Mouse (Mus musculus): ENCODE measurements around the gene Wwc1.
"Not testable (repeated sequence)": the region's sequence is repeated elsewhere in the genome, so short reads cannot be mapped to it uniquely, and the experiment has no call there.

Gene Wwc1

DNA sequence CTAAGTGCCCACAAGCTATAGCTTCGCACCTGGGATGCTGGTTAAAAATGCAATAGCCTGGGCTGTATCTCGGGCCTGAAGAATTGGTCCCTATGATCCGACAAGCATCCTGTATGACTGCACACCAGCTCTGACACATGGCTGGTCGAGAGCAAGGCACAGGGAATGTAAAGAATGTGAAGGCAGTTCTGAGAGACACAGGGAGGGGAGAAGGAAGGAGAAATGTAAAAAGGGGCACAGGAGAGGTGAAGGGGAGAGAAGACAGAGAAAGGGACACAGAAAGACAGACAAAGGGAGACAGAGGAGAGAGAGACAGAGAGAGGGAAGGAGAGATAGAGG is 101.8 kb downstream of the Wwc1 start:
- no peak for DNase-seq (ENCODE audit: low spot score in 2 of 2)

DNA sequence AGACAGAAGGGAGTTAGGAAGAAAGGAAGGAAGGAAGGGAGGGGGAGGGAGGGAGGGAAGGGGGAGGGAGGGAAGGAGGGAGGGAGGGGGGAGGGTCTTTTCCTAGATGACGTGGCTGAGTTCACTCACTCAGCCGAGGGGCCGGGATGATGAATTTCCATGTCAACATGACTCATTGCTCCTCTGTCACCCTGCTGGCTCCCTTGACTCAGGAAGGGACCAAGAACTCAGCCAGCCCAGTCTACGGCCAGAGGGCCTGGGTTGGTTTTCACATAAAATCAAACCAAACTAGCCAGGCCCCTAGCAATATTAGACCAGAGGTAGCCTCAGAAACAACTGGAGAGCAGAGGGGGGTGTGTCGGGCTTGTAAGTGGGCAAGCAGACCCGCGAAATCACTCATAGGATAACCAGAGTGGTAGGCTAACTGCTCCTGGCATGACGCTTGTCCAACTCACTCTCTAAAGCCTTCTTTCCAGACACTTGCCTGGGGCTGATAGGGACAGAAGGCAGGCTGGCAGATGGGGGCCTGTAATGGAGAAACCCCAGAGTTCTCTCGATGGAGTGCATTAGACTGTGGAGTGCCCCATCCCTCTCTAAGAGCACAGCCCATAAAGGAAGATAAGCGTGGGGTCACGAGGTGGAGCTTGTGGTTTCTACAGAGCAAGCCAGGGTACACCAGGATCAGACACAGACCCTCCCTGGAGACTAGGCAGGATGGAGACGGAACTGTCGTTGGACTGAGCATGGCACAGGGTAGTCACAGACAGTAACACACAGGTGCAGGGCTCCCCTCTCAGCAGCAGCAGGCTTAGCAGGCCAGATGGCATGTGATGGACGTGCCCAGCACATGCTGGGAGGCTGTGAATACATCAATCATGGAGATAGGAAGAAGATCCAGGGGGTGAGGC is 102.4 kb downstream of the Wwc1 start:
- DNase-seq (ENCODE audit: low spot score in 2 of 2): no peak

DNA sequence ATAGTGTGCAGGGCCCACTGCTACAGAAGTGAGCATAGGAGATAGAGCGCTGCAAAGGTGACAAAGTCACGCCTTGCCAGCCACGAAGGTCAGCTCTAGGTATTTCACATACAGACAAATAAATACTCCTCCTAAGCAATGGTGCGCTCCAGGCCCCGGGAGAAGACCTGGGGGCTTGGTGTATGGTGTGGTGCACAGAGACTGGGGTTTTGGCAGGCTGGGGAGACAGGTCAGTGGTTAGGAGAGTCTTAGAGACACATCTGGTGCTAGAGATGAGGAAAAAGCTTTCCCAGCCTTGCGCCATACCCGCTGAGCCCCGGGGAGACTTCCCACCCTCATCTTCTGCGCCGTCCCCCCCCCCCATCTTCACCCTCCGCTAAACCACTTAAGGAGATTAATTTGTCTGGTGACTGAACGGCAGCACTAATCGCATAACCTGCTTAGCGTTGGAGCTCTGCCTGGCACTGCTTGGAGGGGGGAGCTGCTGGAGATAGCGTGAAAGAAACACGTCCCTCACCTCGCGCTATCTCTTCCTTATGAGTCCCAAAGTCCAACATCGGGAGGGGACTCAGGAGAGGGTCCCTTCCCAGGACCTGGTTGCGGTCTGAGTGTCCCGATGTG is 106.6 kb downstream of the Wwc1 start:
- DNase-seq (ENCODE audit: low spot score in 2 of 2): no peak

DNA sequence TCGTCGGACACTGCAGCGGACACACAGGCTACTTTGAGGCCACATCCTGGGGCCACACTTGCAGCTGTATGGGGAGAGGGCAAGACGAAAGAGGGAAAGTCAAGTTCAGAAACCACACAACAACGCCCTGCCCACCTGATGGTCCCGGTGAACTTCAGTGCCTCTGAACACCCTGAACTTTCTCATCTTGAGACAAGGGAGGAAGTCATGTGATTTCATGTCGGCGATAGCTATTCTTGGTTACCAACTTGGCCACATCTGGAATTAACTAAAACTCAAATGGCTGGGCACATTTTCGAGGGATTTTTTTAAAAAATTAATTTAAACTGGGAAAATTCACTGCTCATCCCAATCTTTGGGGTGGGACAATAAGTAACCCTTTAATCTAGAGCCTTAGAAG is 109.4 kb downstream of the Wwc1 start:
- no peak for DNase-seq (ENCODE audit: low spot score in 2 of 2)

DNA sequence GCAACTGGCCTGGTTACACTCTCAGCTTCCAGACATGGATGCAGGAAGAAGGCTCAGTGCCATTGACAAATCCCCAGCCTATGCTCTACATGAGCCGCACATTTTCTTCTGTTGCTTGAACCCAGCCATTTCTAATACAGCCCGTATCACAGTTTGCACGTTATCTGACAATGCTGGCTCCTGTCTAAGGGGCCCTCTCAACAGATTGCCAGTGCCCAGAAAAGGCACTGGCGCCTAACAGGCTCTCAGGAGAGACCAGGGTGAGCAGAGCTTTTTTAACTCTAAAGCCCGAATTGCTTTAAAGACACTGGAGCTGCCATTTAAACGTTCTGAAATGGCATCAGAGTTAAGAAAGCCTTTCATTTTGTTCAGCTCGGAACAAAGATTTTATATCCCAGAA is 114.2 kb downstream of the Wwc1 start:
- DNase-seq (ENCODE audit: low spot score in 2 of 2): no peak

DNA sequence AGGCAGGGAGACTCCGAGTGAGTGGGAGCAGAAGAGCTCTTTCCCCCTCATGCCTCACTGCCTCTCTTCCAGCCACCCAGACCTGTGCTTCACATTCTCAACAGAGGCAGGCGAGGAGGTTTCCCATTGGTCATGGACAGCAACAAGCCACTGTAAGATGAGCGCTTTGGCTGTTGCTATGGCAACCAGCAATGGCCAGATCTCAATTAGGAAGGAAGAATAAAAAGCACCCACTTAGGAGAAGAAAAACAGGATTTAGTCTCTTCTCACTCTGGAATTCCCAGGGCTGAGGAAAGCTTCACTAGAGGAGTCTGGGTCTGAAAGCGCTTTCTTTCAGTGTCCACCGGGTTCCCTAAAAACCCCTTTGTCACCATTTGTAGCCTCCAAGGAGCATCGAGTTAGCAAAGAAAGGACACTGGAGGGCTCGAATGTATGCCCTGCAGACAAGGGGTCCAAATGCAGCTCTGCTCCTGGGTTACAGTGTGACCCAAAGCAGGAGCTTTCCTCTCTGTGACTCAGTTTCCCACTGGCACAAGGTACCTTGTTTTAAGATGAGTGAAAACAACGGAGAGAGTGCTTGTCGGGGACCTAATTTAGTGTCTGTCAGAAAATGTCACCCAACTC is 115.2 kb downstream of the Wwc1 start:
- DNase-seq (ENCODE audit: low spot score in 2 of 2): peak; percentile 90 to 95

DNA sequence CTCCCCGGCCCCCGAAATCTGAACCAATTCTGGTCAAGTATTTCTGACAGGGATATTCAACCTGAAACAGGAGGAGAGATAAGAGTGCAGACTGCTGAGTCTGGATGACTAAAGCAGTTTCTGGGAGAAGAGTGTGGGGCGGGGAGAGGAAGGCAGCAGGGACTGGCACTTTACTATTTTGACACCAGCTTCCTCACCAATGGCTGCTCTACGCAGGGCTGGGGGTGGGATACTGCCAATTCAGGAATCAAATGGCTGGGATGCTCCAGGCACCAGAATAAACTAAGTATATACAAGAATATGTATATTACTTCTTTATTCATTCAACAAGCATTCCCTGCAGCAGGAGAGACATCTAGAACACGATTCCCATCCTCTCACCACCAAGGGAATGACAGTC is 116.7 kb downstream of the Wwc1 start:
- DNase-seq (ENCODE audit: low spot score in 2 of 2): peak; percentile 46 to 65

DNA sequence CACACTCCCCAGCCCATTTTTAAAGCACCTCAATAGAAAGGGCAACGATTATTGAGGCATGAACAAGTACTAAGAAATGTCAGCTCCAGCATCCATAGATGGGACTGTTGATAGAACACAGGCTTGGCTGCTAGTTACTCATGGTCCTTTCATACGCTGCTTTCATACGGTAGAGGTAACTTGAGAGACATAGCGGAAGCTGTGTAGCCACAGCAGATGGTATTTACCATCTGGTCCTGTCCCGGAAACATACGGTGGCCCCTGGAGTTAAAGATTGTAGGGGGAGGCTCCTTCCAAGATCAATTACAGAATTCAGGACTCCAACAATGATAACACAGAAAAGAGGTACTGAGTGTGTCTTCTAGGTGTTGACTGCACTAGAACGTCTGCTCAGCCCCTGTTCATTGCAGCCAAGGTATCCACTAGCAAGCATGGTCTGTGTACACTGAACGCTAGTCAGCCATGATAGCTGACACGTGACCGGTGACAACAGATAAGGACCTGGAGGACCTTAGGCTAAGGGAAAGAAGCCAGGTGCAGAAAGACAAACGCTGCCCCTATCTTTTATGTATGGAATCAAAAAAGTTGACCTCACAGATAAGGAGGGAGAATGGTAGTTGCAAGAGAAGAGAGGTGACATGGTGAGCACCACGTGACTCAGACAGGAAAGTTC is 122.8 kb downstream of the Wwc1 start:
- no peak for DNase-seq (ENCODE audit: low spot score in 2 of 2)

DNA sequence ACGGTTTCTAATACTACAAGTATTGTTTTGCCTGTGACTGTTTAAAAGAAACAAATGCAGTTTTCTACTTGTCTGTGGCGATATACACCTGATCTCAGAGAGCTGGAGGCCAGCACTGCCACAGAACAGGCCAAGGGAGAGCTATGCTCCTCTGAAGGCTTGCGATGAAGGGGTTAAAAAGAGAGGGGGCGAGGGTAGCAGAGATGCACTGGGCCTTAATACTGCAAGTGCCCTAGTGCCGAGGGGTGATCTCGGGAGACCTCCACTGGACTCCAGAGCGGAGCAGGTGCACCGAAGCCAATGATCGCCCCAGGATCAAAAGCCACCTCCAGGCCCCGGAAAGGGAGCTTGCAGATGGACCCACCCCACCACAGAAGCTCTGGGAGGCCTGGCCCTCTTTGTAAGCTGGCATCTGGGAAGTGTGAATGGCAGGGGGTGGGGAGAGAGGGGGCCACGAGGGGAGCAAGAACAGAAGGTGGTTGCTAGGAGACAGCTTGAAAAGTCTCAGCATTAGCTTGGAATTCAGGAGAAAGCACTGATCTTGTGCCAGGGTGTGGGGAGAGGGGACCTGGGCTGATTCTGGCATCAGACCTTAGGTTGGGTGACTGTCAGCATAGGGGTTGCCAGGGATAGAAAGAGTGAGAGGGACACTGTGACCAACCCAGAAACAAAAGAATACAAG is 123.8 kb downstream of the Wwc1 start:
- DNase-seq (ENCODE audit: low spot score in 2 of 2): peak; percentile 81 to 89

DNA sequence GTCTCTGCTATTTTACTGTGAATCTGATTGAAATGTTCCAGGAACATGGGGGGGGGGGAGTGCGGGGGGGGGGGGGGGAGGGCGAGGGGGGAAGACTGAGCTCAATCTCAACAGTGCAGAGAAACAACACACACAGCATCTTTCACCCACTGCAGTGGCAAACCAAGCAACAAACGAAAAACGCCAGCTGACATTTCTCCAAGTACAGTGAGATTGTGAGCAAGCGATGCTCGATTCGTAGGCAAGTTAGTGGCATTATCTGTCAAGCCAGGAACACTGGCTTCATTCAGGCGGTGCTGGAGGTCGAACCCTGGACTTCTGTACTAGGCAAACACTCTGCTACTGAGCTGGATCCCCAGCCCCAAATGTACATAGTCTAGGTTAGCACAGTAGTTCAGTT is 124.8 kb downstream of the Wwc1 start:
- no peak for DNase-seq (ENCODE audit: low spot score in 2 of 2)

DNA sequence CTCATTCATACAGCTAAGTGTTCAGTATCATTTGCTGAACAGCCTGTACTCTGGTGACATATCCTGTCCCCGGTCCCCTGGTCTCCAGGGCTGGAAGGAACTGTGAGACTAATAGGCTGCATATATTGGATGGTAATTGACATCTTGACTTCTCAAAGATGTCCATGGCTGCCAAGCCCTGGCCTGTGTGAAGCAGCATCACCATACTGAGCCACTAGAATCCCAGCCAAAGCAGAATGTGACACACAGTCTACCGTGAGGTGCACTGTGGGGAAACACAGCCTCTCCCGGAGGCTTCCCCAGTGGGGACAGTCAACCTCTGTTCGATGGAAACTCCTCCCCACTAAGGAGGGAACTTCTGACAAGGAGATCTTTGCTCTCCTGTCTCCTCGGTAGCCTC is 125.4 kb downstream of the Wwc1 start:
- no peak for DNase-seq (ENCODE audit: low spot score in 2 of 2)

DNA sequence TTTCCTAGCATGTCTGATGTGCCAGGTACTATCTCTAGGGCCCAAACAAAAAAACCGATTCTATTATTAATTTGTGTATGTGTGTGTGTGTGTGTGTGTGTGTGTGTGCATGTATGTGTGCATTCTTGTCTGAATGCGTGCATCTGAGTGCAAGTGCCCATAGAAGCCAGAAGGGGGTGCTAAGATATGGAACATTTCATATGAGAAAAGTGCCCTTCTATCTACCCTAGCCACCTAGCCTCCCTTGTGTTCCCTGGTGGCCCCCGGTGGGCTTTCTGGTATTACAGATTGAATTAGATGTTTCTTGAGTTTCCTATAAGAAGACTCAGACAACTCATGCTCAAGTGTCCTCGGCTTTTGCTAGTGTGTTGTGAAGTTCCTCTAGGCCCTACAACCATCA is 126.7 kb downstream of the Wwc1 start:
- DNase-seq (ENCODE audit: low spot score in 2 of 2): no peak

DNA sequence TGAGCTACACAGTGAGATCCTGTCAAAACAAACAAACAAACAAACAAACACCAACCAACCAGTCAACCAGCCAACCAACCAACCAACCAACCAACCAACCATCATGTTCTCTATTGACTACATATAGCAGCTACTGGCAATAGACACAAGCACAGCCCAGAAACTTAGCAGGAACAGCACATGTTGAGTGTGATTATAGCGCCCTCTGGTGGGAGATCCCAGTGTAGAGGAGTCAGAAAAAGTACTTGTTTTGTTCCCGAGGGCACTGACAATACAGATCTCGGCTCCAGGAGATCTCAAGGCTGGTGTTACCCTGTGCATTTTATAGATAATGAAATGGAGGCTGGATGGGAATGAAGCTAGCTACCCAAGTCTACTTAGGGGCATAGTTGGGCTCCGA is 127.6 kb downstream of the Wwc1 start:
- DNase-seq (ENCODE audit: low spot score in 2 of 2): no peak

DNA sequence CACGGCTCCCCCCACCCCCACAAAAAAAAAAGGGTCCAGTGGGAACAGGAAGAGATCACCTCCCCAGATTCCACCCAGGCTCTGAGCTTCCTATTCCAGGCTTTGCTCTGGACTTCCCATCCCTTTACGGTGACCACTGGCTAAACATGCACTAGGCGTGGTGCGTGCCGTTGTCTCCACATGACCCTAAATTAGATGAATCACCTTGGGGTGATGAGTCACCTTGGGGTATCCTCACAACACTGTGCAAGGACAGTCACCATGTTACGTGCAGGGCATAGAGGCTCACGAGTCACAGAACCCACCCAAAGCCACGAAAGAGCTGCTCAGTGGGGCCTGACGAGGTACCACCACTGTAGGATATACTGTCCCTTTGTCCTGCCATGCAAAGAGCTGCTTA is 136.0 kb downstream of the Wwc1 start:
- DNase-seq (ENCODE audit: low spot score in 2 of 2): no peak

DNA sequence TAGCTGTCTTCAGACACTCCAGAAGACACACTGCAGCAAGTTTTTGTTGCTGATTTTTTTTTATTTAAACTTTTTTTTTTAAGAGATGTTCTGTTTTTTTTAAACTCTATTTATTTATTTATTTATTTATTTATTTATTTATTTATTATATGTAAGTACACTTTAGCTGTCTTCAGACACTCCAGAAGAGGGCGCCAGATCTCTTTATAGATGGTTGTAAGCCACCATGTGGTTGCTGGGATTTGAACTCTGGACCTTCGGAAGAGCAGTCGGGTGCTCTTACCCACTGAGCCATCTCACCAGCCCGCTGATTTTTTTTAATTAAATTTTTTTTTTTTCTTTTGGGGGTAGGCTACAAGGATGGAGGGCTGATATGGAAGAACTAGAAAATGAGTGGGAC is 137.8 kb downstream of the Wwc1 start:
- DNase-seq (ENCODE audit: low spot score in 2 of 2): not testable (repeated sequence)

DNA sequence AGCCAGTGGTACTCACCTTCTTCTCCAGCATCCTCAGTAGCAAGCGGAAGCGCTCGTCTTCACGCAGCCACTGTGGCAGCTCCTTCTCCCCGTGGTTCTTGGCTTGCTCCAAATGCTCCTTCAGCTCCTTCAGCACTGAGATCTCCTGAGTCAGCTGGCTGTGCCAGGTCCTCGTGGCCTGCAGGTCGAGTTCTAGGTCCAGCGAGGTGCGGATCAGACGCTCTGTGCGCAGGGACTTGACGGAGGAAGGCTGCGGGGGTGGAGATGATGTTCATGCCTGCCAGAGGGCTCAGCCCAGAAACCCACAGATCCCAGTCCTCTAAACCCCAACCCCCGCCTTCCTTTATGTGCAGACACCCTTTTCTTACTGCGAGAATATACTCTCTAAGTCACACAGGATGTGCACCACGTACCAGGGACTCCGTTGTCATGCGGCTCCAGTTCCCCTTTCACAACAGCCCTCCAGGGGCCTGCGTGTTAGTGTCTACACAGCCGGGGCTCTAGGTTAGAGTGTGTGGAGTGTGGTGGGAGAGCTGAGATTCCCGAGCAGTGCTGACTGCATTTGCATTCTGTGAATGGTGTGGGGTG is 138.5 kb downstream of the Wwc1 start:
- DNase-seq (ENCODE audit: low spot score in 2 of 2): no peak

DNA sequence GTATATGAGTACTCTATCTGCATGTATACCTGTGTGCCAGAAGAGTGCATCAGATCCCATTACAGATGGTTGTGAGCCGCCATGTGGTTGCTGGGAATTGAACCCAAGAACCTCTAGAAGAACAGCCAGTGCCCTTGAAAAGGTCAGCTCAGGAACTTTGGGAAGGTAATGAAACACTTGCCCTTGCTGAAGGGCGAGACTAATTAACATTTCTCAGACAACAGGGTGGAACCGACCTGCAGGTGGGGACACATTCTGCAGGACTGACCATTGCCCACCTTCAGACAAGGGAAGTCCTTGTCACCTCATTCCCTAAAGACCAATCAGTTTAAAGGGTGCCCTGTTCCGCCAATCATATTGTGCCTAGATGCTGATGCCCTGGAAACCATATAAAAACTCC is 139.5 kb downstream of the Wwc1 start:
- DNase-seq (ENCODE audit: low spot score in 2 of 2): not testable (repeated sequence)

DNA sequence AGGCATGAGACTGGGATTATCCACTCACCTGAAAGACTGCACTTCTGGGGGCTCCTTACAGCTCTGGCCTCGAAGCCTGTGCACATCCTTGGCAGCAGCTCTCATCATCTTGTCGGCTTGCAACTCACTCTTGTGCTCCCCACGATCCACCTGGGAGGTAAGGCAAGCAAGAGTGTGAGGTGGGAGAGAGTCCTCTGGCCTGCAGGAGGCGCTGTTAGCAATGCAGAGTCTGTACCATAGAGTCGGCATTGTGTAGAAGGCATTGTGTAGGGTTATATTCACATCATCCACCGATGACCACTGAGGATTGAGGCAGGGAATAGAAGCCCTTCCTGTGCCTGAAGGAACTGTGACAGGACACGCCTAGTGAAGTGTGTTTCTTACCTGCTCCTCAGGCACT is 140.0 kb downstream of the Wwc1 start:
- no peak for DNase-seq (ENCODE audit: low spot score in 2 of 2)

DNA sequence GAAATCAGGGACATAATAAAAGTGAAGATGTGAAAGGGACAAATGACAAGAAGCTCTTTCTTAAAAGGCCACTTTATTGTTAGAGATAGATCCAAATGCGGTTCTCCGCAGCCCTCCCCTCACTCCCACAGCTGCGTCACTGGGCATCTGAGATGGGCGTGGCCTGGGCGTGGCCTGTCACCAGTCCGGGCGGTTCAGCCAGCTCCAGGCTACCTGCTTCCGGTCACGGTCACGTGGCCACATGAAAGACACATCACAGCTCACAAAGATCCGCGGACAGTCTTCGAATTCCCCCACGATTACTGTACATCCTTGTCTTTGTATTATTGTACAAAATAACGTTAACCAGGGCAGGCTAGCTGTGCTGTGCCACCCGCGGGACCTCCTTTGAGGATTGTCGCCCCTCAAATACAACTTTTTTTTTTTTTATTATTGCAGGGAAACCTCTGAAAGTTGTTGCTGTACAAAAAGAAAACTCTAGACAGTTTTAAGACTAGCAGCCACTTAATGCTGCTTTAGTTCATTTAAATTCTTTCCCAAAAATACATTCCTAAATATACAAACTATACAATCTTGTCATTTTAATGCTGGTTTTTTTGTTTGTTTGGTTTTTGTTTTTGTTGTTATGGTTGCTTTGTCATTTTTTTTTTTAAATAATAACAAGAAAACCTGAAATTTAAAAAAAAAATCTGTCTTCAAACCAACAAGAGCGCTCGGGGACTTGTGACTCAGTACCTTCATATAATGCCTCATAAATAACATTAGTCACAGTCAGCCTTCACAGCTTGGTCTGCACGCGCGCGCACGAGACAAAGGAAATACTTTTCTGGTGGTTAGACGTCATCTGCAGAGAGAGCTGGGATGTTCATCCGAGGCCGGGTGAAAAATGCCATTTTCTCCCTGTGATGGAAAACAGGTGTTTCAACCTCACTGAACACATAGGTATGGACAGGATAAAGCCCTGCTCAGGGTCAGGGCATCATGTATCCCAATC is 141.7 kb downstream of the Wwc1 start:
- DNase-seq (ENCODE audit: low spot score in 2 of 2): peak; percentile 73 to 83
